Mouse (Mus musculus) stomach, postnatal 0 days (tissue): ENCODE data around the gene Hsd3b6. TPM values are rescaled to one million over a fixed set of nuclear protein-coding genes. Genes with fewer than 3 reads are reported as not detected.

ENCODE experiments used
- ATAC-seq: fragments of 200-750 bp; cut with Nextera tagmentation; 2 replicates; pipeline ENCODE4 v1.8.0; 2017; ENCODE audit not compliant: low FRiP score, low TSS enrichment
- DNase-seq: peaks from one replicate; pipeline ENCODE4 v3.0.0-alpha.2; 2016; ENCODE audit warnings: low spot score
- H3K27ac ChIP-seq: fragments of 300-500 bp; sonication (generic); replicated peaks from 2 replicates; pipeline ENCODE4 v1.5.1; 2014; ENCODE audit warnings: mild to moderate bottlenecking, control low read depth
- H3K27me3 ChIP-seq: fragments of 300-500 bp; sonication (generic); 2 replicates; pipeline ENCODE4 v1.6.1; 2014; ENCODE audit warnings: low read length; ENCODE audit not compliant: control insufficient read depth, insufficient read depth
- H3K36me3 ChIP-seq: fragments of 300-500 bp; sonication (generic); 2 replicates; pipeline ENCODE4 v1.6.1; 2014; ENCODE audit warnings: low read length, mixed read lengths; ENCODE audit not compliant: control insufficient read depth, insufficient read depth
- H3K4me1 ChIP-seq: fragments of 300-500 bp; sonication (generic); replicated peaks from 2 replicates; pipeline ENCODE4 v1.6.1; 2014; ENCODE audit warnings: antibody characterized with exemption; ENCODE audit not compliant: control insufficient read depth, insufficient read depth
- H3K4me2 ChIP-seq: fragments of 300-500 bp; sonication (generic); replicated peaks from 2 replicates; pipeline ENCODE4 v1.6.1; 2014; ENCODE audit warnings: low read depth, mild to moderate bottlenecking, control low read depth, moderate library complexity
- H3K4me3 ChIP-seq: fragments of 300-500 bp; sonication (generic); 2 replicates; pipeline ENCODE4 v1.5.1; 2014; ENCODE audit warnings: low read depth, low read length, control low read depth
- H3K9ac ChIP-seq: fragments of 300-500 bp; sonication (generic); 2 replicates; pipeline ENCODE4 v1.6.1; 2014; ENCODE audit warnings: mild to moderate bottlenecking, low read length, control low read depth, mixed read lengths
- H3K9me3 ChIP-seq: fragments of 300-500 bp; sonication (generic); 2 replicates; pipeline ENCODE4 v1.6.1; 2016; ENCODE audit warnings: low read length; ENCODE audit not compliant: control insufficient read depth
- CTCF ChIP-seq: IDR thresholded peaks from 2 replicates; pipeline ENCODE4 v1.5.1; 2016; ENCODE audit warnings: antibody characterized with exemption, low read depth, mild to moderate bottlenecking, moderate library complexity
- EP300 ChIP-seq: optimal IDR thresholded peaks from 2 replicates; pipeline ENCODE3; 2016; ENCODE audit warnings: antibody characterized with exemption
- WGBS: fragments of 180-500 bp; shearing (Covaris S2); extraction: QIAGEN DNeasy Blood & Tissue Kit; methylation state at CpG from one replicate; pipeline ENCODE4 v1.1.7; 2014; 5-methylcytosine and 5-hydroxymethylcytosine counted together
- polyA plus RNA-seq: library from polyadenylated mRNA; unstranded; fragments of >200 nt; fragmentation: Nextera tagmentation; extraction: Ambion mirVana; gene quantifications from 2 replicates; pipeline ENCODE4 v1.2.1, GENCODE M21; 2015

The Hsd3b6 gene
- polyA plus RNA-seq, result 0.15 TPM in 1 of 2 replicates, not detected in the other

DNA sequence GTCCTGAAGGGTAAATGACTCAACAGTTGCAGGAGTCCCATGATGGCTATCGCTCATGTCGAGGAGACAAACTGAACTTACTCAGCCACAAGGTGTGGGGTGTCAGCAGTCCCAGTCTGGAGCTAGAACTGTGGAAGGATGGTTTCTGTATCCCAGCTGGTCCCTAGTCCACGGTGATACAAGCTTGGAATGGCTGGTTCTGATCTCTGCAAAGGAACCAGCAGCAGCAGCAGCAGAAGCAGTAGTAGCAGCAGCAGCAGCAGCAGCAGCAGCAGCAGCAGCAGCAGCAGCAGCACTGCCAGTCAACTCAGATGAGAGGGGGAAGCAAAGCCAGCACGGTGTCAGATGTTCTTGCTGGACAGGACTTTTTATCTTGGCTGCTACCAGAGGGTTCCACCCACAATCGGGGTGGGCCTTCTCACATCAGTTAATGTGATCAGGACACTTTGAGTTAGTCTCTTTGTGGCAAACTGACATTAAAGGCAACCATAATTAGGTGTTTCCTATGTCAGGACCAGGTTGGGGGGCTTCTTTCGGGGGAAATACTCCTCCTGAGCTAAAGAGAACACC is at the start of gene Hsd3b6:
Gene Hsd3b6, minus strand, starts transcription at position 343 of the 570 bp plus-strand sequence.
- TF ChIP-seq EP300 (no peak), CTCF (no peak)
- Histone ChIP-seq H3K9ac (no peak within 1 kb of the TSS), H3K9me3 (no peaks in the 10 kb centered on the region), H3K4me2 (no peak within 1 kb of the TSS), H3K4me1 (no peaks in the 10 kb centered on the region), H3K4me3 (no peak within 1 kb of the TSS), H3K27me3 (no peaks in the 10 kb centered on the region), H3K36me3 (no peaks in the 10 kb centered on the region), H3K27ac (no peak within 1 kb of the TSS)
- 59% methylated on average over 6 of the region's 6 CpGs for WGBS
- DNase-seq (no peak), ATAC-seq (no peak)

DNA sequence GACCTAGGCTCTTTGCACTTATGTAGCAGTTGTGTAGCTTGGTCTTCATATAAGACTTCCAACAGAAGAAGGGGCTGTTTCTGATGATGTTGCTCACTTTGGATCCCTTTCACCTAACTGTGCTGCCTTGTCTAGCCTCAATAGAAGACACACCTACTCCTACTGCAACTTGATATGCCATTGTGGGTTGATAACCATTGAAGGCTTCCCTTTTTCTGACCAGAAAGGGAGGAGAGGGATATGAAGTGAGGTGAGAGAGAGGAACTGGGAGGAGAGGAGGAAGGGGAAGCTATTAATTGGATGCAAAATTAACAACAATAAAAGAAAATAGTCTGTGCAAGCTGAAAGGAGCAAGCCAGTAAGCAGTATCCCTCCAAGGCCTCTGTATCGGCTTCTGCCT is 48.6 kb upstream of the Hsd3b6 start:
- H3K27me3 ChIP-seq, result no peaks in the 10 kb centered on the region
- no peak overlapping the region for H3K4me3 ChIP-seq
- DNase-seq (no peak), ATAC-seq (no peak)
- H3K27ac ChIP-seq, result no peak overlapping the region
- no peaks in the 10 kb centered on the region for H3K4me1 ChIP-seq
- WGBS, result 96% methylated on average over 1 of the region's 1 CpGs
- TF ChIP-seq EP300, result no peak
- no peak for TF ChIP-seq CTCF
- no peak overlapping the region for H3K4me2 ChIP-seq
- no peaks in the 10 kb centered on the region for H3K9me3 ChIP-seq
- H3K36me3 ChIP-seq, result no peaks in the 10 kb centered on the region
- H3K9ac ChIP-seq, result no peak overlapping the region

DNA sequence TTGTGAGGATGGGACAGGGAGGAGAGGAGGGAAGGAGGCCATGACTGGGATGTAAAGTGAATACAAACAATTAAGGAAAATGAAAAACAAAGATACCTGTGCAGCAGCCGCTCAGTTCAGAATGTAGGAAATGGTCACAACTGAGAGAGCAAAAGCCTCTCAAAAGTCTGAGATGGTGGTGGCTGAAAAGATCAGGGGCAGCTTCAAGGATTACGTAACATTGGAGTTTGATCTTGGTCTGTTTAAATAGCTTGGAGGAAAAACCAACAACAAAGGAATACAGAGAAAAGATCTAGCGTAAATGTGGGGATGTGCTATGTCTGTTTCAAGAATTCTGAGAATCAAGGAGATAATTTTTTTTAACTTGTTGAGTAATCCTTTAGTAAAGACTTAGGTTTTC is 45.3 kb upstream of the Hsd3b6 start, which contains the start of gene Hsd3b1:
Gene Hsd3b1, minus strand, starts transcription at position 219 of the 400 bp plus-strand sequence.
- Histone ChIP-seq H3K27me3 (no peaks in the 10 kb centered on the region), H3K27ac (no peak within 1 kb of the TSS), H3K9ac (no peak within 1 kb of the TSS), H3K4me1 (no peaks in the 10 kb centered on the region), H3K4me2 (no peak within 1 kb of the TSS), H3K4me3 (no peak within 1 kb of the TSS), H3K9me3 (no peaks in the 10 kb centered on the region), H3K36me3 (no peaks in the 10 kb centered on the region)
- ATAC-seq (no peak), DNase-seq (no peak)
- 73% methylated on average over 3 of the region's 3 CpGs for WGBS
- TF ChIP-seq EP300 (no peak), CTCF (no peak)

DNA sequence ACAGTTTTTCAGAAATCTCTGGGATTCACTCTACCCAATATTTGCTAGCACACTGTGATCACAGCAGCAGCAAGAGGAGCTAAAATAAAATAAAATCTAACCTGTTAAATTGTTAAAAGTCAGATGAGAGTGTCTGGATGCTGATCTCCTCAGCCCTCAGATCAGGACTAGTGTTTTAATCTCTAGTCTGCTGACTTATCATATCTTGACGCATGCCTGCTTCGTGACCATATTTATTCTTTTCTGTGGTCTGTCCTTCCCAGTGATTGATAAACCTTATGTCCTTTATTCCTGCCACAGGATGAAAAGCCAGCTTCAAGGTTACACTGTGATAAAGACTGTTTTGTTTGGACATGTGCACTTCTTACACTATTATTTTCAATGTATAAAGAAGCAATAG is 43.8 kb upstream of the Hsd3b6 start:
- WGBS, result 55% methylated on average over 2 of the region's 2 CpGs
- H3K4me1 ChIP-seq, result no peaks in the 10 kb centered on the region
- TF ChIP-seq CTCF (no peak), EP300 (no peak)

DNA sequence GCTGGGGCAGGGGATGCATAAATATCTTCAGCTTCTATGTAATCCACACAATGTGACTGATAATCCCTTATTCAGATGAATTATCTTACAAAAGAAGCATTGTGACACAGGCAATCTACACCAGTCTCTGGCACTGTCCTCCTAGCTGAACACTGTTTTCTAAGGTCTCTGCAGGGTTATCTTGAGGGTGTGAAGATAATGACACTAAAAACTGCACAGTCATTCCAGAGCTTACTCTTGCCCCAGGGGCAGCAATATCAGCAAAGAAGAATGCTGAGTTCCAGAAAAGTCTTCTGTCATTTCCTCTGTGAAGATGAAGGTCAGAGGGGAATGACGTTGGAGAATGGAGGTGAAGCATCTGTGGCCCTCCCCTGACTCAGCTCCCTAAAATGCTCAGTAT is 42.6 kb upstream of the Hsd3b6 start:
- WGBS, result 30% methylated on average over 1 of the region's 1 CpGs
- ATAC-seq, result no peak

More for the DNA sequence above, 43.8 kb upstream of the Hsd3b6 start:
- Histone ChIP-seq H3K27me3 (no peaks in the 10 kb centered on the region), H3K4me3 (no peak overlapping the region), H3K36me3 (no peaks in the 10 kb centered on the region), H3K4me2 (no peak overlapping the region), H3K27ac (no peak overlapping the region), H3K9me3 (no peaks in the 10 kb centered on the region), H3K9ac (no peak overlapping the region)
- DNase-seq (no peak), ATAC-seq (no peak)

DNA sequence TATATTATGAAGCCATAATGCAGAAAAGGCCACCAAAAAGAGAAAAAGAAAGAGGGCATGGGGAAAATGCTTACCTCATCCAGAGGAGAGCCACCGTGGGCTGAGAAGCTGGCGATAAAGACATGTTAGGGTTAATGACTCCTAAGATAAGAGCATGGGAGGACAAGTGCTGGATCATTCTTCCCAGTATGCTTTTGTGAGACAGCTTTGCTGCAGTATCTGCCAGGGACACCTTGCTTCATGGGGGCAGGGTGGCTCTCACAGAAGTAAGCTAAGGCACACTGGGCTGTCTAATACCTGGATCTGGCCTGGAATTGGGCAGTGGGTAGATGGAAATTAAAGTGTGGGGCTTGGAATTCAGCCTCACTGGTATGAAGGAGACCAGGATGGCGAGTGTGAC is 40.9 kb upstream of the Hsd3b6 start:
- Histone ChIP-seq H3K4me3 (no peak overlapping the region), H3K4me2 (no peak overlapping the region), H3K27ac (no peak overlapping the region), H3K9ac (no peak overlapping the region), H3K27me3 (no peaks in the 10 kb centered on the region), H3K4me1 (no peaks in the 10 kb centered on the region), H3K9me3 (no peaks in the 10 kb centered on the region), H3K36me3 (no peaks in the 10 kb centered on the region)
- DNase-seq (no peak), ATAC-seq (no peak)
- TF ChIP-seq CTCF (no peak), EP300 (no peak)
- 63% methylated on average over 3 of the region's 3 CpGs for WGBS

More for the DNA sequence above, 42.6 kb upstream of the Hsd3b6 start:
- H3K4me2 ChIP-seq, result no peak overlapping the region
- no peak overlapping the region for H3K4me3 ChIP-seq
- no peak for DNase-seq
- no peak overlapping the region for H3K27ac ChIP-seq
- TF ChIP-seq CTCF (no peak), EP300 (no peak)
- H3K9me3 ChIP-seq, result no peaks in the 10 kb centered on the region
- no peaks in the 10 kb centered on the region for H3K27me3 ChIP-seq
- no peaks in the 10 kb centered on the region for H3K4me1 ChIP-seq
- H3K36me3 ChIP-seq, result no peaks in the 10 kb centered on the region
- no peak overlapping the region for H3K9ac ChIP-seq
